Mouse (Mus musculus): ENCODE measurements around the gene Adgrg6. TPM values are rescaled to one million over a fixed set of nuclear protein-coding genes. Genes with fewer than 3 reads are reported as not detected.
A peak's percentile ranks its signal among the peaks of the same experiment; 100 is the strongest.

The Adgrg6 gene
- 5.0 and 5.2 TPM in 2 replicates for polyA plus RNA-seq (2015; fragmentation: Nextera tagmentation; extraction: Ambion mirVana)

- Histone ChIP-seq H3K27me3 (replicated peaks) (0 out of 2 replicates have a peak, but pooled peaks cover 7% of the 10 kb centered on the region), H3K4me3 (replicated peaks) (peak within 1 kb of the TSS; percentile 75), H3K4me2 (peak within 1 kb of the TSS; percentile 99), H3K4me1 (no peaks in the 10 kb centered on the region), H3K27ac (peak within 1 kb of the TSS; percentile 26; the same call in 1 of the 2 replicates), H3K9me3 (no peaks in the 10 kb centered on the region), H3K9ac (peak within 1 kb of the TSS; percentile 58), H3K36me3 (no peaks in the 10 kb centered on the region)
- peak; percentile 79 for ATAC-seq (ENCODE audit: insufficient read depth, low FRiP score, low read depth)
- under 1% methylated on average over 75 of the region's 81 CpGs for WGBS
Measured at GRCm38 (mm10) chr10:14544941-14545717, at the start of gene Adgrg6. Gene Adgrg6, minus strand, starts transcription at chr10:14545659.

GRCm38 (mm10) chr10:14592215-14592614 is 46.8 kb upstream of the Adgrg6 start:
- Histone ChIP-seq H3K27me3 (replicated peaks) (no peaks in the 10 kb centered on the region), H3K4me3 (replicated peaks) (no peak overlapping the region), H3K27ac (no peak overlapping the region), H3K9me3 (no peaks in the 10 kb centered on the region), H3K4me2 (no peak overlapping the region), H3K36me3 (no peaks in the 10 kb centered on the region), H3K9ac (no peak overlapping the region), H3K4me1 (no peaks in the 10 kb centered on the region)
- WGBS: 93% methylated on average over 1 of the region's 1 CpGs
- no peak for ATAC-seq (ENCODE audit: insufficient read depth, low FRiP score, low read depth)

DNA sequence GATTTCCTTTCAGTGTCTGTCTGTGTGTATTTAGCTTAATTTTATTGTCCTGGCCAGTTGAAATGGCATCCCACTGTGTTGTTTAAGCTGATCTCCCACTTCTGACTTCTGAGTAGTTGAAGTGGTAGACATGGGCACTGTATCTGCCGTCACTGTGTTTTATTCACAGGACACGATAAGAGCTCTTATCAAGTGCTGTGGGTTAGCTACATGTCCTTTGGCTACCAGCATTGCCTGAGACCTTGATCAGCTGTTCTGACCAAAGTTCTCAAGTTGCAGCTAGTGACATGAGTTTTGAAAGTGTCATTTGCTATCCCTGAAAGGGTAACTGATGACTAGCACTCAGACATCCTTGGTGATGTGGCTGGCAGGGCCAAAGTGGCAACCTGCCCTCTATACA is 45.4 kb upstream of the Adgrg6 start:
- H3K27me3 ChIP-seq (replicated peaks): no peaks in the 10 kb centered on the region
- no peak overlapping the region for H3K4me2 ChIP-seq
- H3K9me3 ChIP-seq: no peaks in the 10 kb centered on the region
- no peak overlapping the region for H3K27ac ChIP-seq
- no peaks in the 10 kb centered on the region for H3K4me1 ChIP-seq
- no peaks in the 10 kb centered on the region for H3K36me3 ChIP-seq
- WGBS: 83% methylated on average over 2 of the region's 2 CpGs
- no peak for ATAC-seq (ENCODE audit: insufficient read depth, low FRiP score, low read depth)
- H3K9ac ChIP-seq: no peak overlapping the region
- H3K4me3 ChIP-seq (replicated peaks): no peak overlapping the region

GRCm38 (mm10) chr10:14589667-14590066 is 44.2 kb upstream of the Adgrg6 start:
- WGBS: 83% methylated on average over 6 of the region's 6 CpGs
- no peaks in the 10 kb centered on the region for H3K4me1 ChIP-seq
- no peak for ATAC-seq (ENCODE audit: insufficient read depth, low FRiP score, low read depth)
- no peak overlapping the region for H3K27ac ChIP-seq
- no peak overlapping the region for H3K4me3 ChIP-seq (replicated peaks)
- no peaks in the 10 kb centered on the region for H3K27me3 ChIP-seq (replicated peaks)
- no peaks in the 10 kb centered on the region for H3K36me3 ChIP-seq
- no peak overlapping the region for H3K9ac ChIP-seq
- no peak overlapping the region for H3K4me2 ChIP-seq
- H3K9me3 ChIP-seq: no peaks in the 10 kb centered on the region

- no peak overlapping the region for H3K4me2 ChIP-seq
- H3K27ac ChIP-seq: no peak overlapping the region
- no peaks in the 10 kb centered on the region for H3K9me3 ChIP-seq
- no peak for ATAC-seq (ENCODE audit: insufficient read depth, low FRiP score, low read depth)
- H3K4me3 ChIP-seq (replicated peaks): no peak overlapping the region
- WGBS: 80% methylated on average over 1 of the region's 1 CpGs
- no peak overlapping the region for H3K9ac ChIP-seq
- no peaks in the 10 kb centered on the region for H3K27me3 ChIP-seq (replicated peaks)
- no peaks in the 10 kb centered on the region for H3K36me3 ChIP-seq
- no peaks in the 10 kb centered on the region for H3K4me1 ChIP-seq
Measured at GRCm38 (mm10) chr10:14583496-14583895, 38.0 kb upstream of the Adgrg6 start.

GRCm38 (mm10) chr10:14574255-14574654 is 28.8 kb upstream of the Adgrg6 start:
- Histone ChIP-seq H3K4me1 (no peaks in the 10 kb centered on the region), H3K27me3 (replicated peaks) (no peaks in the 10 kb centered on the region), H3K9me3 (no peaks in the 10 kb centered on the region), H3K4me2 (no peak overlapping the region), H3K4me3 (replicated peaks) (no peak overlapping the region), H3K9ac (no peak overlapping the region), H3K27ac (peak overlapping the region; percentile 48; the same call in 1 of the 2 replicates), H3K36me3 (no peaks in the 10 kb centered on the region)
- peak; percentile 78; the same call in 1 of the 2 replicates for ATAC-seq (ENCODE audit: insufficient read depth, low FRiP score, low read depth)
- 72% methylated on average over 4 of the region's 4 CpGs for WGBS

DNA sequence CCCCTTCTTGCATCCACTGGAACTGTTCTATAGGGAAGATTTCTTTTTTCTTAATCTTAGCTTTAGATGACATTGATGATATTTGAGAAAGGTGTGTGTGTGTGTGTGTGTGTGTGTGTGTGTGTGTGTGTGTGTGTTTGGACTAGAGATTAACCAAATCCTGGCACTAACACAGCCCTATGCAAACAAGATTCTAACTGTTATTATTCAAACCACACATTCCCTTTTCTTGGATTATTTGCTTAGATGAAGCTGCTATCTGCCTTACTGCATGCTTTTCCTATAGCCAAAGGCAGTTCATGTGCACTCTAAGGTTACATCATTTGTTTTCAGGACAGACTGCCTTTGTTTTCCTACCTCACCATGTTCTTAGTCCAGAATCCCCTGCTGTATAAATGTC is 25.7 kb upstream of the Adgrg6 start:
- ATAC-seq (ENCODE audit: insufficient read depth, low FRiP score, low read depth): no peak
- Histone ChIP-seq H3K36me3 (no peaks in the 10 kb centered on the region), H3K27ac (no peak overlapping the region), H3K4me1 (no peaks in the 10 kb centered on the region), H3K27me3 (replicated peaks) (no peaks in the 10 kb centered on the region), H3K9ac (no peak overlapping the region), H3K4me3 (replicated peaks) (no peak overlapping the region), H3K4me2 (no peak overlapping the region), H3K9me3 (no peaks in the 10 kb centered on the region)

DNA sequence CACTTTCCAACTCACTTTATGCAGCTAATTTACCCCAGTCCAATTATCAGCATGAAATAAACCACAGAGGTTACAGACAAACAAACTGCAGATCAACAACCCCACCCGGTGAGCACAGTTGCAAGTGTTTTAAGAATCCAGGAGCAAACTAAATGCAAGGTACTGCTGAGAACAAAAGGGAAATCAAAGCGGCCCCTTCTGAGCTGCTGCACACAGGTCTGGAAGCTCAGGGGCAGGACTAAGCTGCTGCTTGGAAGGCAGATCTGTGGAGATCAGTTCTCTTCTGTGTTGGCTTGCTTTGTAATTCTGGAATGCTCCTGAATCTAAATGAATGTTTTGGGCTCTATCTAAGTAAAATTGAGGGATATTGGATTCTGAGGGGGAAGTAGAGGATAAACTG is 25.2 kb upstream of the Adgrg6 start:
- no peak for ATAC-seq (ENCODE audit: insufficient read depth, low FRiP score, low read depth)
- 19% methylated on average over 2 of the region's 2 CpGs for WGBS

GRCm38 (mm10) chr10:14546111-14546551 is 672 bp upstream of the Adgrg6 start:
- no peak overlapping the region for H3K27ac ChIP-seq
- H3K36me3 ChIP-seq: no peaks in the 10 kb centered on the region
- 35% methylated on average over 7 of the region's 7 CpGs for WGBS
- no peaks in the 10 kb centered on the region for H3K9me3 ChIP-seq
- no peak overlapping the region; the same call in 1 of the 2 replicates for H3K4me3 ChIP-seq (replicated peaks)
- H3K4me1 ChIP-seq: no peaks in the 10 kb centered on the region
- peak; percentile 74 for ATAC-seq (ENCODE audit: insufficient read depth, low FRiP score, low read depth)
- peak overlapping the region; percentile 99; the same call in 1 of the 2 replicates for H3K4me2 ChIP-seq
- H3K27me3 ChIP-seq (replicated peaks): 0 out of 2 replicates have a peak, but pooled peaks cover 7% of the 10 kb centered on the region
- no peak overlapping the region for H3K9ac ChIP-seq

More for the DNA sequence above, 25.2 kb upstream of the Adgrg6 start:
- Histone ChIP-seq H3K4me3 (replicated peaks) (no peak overlapping the region), H3K27ac (no peak overlapping the region), H3K27me3 (replicated peaks) (no peaks in the 10 kb centered on the region), H3K9me3 (no peaks in the 10 kb centered on the region), H3K9ac (no peak overlapping the region), H3K4me1 (no peaks in the 10 kb centered on the region), H3K4me2 (no peak overlapping the region), H3K36me3 (no peaks in the 10 kb centered on the region)

DNA sequence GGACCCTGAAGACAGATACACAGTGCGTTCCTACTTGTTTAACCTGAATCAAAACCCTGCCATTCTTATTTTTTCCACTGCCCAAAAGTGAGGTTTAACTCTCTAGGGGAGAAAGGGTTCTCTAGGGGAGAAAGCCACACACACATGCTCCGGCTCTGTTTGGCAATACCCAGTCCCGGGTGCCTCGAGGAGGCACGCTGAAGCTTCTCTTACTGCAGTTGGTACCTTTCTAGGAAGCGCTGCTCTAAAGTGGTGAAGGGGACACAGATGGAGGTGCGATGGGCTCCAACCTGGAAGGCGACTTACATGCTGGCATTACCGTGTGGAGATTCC is 885 bp downstream of the Adgrg6 start:
- Histone ChIP-seq H3K4me3 (replicated peaks) (peak overlapping the region; percentile 75), H3K9ac (peak overlapping the region; percentile 58; the same call in 1 of the 2 replicates), H3K27me3 (replicated peaks) (0 out of 2 replicates have a peak, but pooled peaks cover 7% of the 10 kb centered on the region), H3K9me3 (no peaks in the 10 kb centered on the region), H3K4me1 (no peaks in the 10 kb centered on the region), H3K36me3 (no peaks in the 10 kb centered on the region), H3K27ac (0 out of 2 replicates have a peak overlapping the region, but pooled peaks have one; percentile 26), H3K4me2 (peak overlapping the region; percentile 99)
- WGBS: 11% methylated on average over 9 of the region's 9 CpGs
- no peak for ATAC-seq (ENCODE audit: insufficient read depth, low FRiP score, low read depth)

DNA sequence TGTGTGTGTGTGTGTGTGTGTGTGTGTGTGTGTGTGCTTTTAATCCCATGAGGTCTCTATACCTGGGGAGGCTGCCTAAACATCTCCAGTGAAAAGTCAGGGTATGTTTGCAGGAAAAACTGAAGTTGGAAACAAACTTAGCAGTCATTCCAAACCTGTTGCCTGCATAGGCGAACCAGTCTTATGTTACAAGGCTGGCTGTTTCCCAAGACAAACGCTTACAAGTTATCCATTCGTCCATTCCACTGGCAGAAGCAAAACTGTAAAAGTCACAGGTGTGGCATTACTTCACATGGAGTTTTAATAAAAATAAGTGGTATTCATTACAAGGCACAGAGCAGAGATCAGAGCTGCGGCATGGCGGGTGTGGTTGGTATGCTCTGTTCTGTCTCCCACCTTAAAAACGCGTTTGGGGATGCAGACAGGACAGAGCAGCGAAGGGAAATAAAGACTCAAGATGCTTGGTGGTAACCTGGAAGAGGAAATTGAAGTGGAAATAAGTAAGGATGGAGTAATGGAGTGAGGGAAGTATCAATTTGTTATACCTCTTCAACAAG is 1.9 kb downstream of the Adgrg6 start:
- Histone ChIP-seq H3K4me1 (no peaks in the 10 kb centered on the region), H3K4me3 (replicated peaks) (no peak overlapping the region; the same call in 1 of the 2 replicates), H3K27me3 (replicated peaks) (0 out of 2 replicates have a peak, but pooled peaks cover 7% of the 10 kb centered on the region), H3K9me3 (no peaks in the 10 kb centered on the region), H3K27ac (no peak overlapping the region), H3K36me3 (no peaks in the 10 kb centered on the region), H3K4me2 (0 out of 2 replicates have a peak overlapping the region, but pooled peaks have one; percentile 99), H3K9ac (no peak overlapping the region)
- ATAC-seq (ENCODE audit: insufficient read depth, low FRiP score, low read depth): no peak
- WGBS: 66% methylated on average over 8 of the region's 8 CpGs

DNA sequence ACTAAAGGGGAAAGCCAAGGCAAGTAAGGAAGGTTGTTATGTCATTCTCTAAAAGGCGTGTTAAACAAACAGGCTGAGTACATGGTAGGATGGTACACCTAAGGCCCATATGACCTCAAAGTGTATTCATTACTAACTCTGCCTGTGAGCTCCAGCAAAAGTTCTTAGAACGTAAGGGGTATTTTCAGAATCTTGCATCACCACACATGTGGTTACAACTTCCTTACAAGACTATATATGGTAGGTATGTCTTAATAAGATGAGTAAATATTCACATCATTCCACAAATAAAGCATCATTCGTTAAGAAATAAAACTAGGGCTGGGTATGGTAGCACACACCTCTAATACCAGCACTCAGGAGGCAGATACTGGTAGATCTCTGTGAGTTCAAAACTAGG is 8.4 kb downstream of the Adgrg6 start:
- ATAC-seq (ENCODE audit: insufficient read depth, low FRiP score, low read depth): no peak
- H3K36me3 ChIP-seq: no peaks in the 10 kb centered on the region
- 82% methylated on average over 3 of the region's 3 CpGs for WGBS

More for the DNA sequence above, 8.4 kb downstream of the Adgrg6 start:
- Histone ChIP-seq H3K27me3 (replicated peaks) (no peaks in the 10 kb centered on the region), H3K4me3 (replicated peaks) (no peak overlapping the region), H3K9me3 (no peaks in the 10 kb centered on the region), H3K4me1 (no peaks in the 10 kb centered on the region), H3K4me2 (no peak overlapping the region), H3K27ac (no peak overlapping the region), H3K9ac (no peak overlapping the region)

Measured in stomach, embryonic 15.5 days (tissue).